Mouse (Mus musculus): ENCODE results near the gene Slc38a1. TPM values are rescaled to one million over a fixed set of nuclear protein-coding genes. Genes with fewer than 3 reads are reported as not detected.
A peak's percentile ranks its signal among the peaks of the same experiment; 100 is the strongest.

Gene Slc38a1
- polyA plus RNA-seq, 1 experiment from 2014 or later: 139 TPM

GRCm38 (mm10) chr15:96594316-96594715, 48.4 kb downstream of the Slc38a1 start:
- H3K27ac ChIP-seq (ENCODE audit: low read depth, low read length): no peak overlapping the region
- peaks cover 4% of the 10 kb centered on the region; the same call in 1 of the 2 replicates for H3K4me1 ChIP-seq (replicated peaks; ENCODE audit: control insufficient read depth, insufficient read depth, low read length)

DNA sequence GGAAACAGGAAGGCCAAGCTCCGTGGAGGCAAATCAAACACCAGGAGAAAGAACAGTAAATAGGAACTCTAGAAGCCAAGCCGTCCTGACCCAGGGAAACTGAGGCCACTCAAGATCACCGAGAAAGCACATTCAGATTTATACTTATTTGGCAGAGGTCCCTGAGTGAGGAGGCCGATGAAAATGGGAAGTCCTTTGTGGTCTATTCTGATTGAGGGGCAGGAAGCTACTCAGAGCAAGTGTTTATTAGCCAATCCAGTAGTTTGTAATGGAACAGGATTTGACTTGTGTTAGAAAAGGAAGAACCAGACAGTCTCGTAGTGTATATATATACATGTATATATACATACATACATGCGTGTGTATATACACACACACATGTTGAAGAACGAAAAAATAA, 48.8 kb downstream of the Slc38a1 start:
- H3K4me1 ChIP-seq (replicated peaks; ENCODE audit: control insufficient read depth, insufficient read depth, low read length): peaks cover 4% of the 10 kb centered on the region; the same call in 1 of the 2 replicates
- H3K4me2 ChIP-seq (ENCODE audit: low read depth, low read length, severe bottlenecking): no peak overlapping the region
- H3K9ac ChIP-seq (ENCODE audit: low read length): no peak overlapping the region
- ATAC-seq (replicated peaks; ENCODE audit: low FRiP score) (no peak), DNase-seq (ENCODE audit: low spot score) (no peak)
- no peaks in the 10 kb centered on the region for H3K9me3 ChIP-seq (ENCODE audit: control insufficient read depth, low read length)
- WGBS: 92% methylated on average over 7 of the region's 7 CpGs
- H3K36me3 ChIP-seq (ENCODE audit: control insufficient read depth, insufficient read depth, low read length): no peaks in the 10 kb centered on the region; the same call in 1 of the 2 replicates
- no peak overlapping the region for H3K4me3 ChIP-seq (ENCODE audit: low read depth, low read length)
- no peak overlapping the region for H3K27ac ChIP-seq (ENCODE audit: low read depth, low read length)
- no peaks in the 10 kb centered on the region for H3K27me3 ChIP-seq (ENCODE audit: control insufficient read depth, insufficient read depth, low read length)

More at GRCm38 (mm10) chr15:96594316-96594715, 48.4 kb downstream of the Slc38a1 start:
- Histone ChIP-seq H3K4me2 (ENCODE audit: low read depth, low read length, severe bottlenecking) (no peak overlapping the region), H3K4me3 (ENCODE audit: low read depth, low read length) (no peak overlapping the region), H3K9ac (ENCODE audit: low read length) (no peak overlapping the region), H3K36me3 (ENCODE audit: control insufficient read depth, insufficient read depth, low read length) (no peaks in the 10 kb centered on the region; the same call in 1 of the 2 replicates), H3K27me3 (ENCODE audit: control insufficient read depth, insufficient read depth, low read length) (no peaks in the 10 kb centered on the region), H3K9me3 (ENCODE audit: control insufficient read depth, low read length) (no peaks in the 10 kb centered on the region)
- ATAC-seq (replicated peaks; ENCODE audit: low FRiP score) (no peak), DNase-seq (ENCODE audit: low spot score) (peak; percentile 37)
- 95% methylated on average over 7 of the region's 7 CpGs for WGBS

GRCm38 (mm10) chr15:96593457-96593856, 49.3 kb downstream of the Slc38a1 start:
- peaks cover 4% of the 10 kb centered on the region; the same call in 1 of the 2 replicates for H3K4me1 ChIP-seq (replicated peaks; ENCODE audit: control insufficient read depth, insufficient read depth, low read length)
- H3K9me3 ChIP-seq (ENCODE audit: control insufficient read depth, low read length): no peaks in the 10 kb centered on the region
- H3K36me3 ChIP-seq (ENCODE audit: control insufficient read depth, insufficient read depth, low read length): no peaks in the 10 kb centered on the region; the same call in 1 of the 2 replicates
- H3K4me3 ChIP-seq (ENCODE audit: low read depth, low read length): no peak overlapping the region
- H3K27me3 ChIP-seq (ENCODE audit: control insufficient read depth, insufficient read depth, low read length): no peaks in the 10 kb centered on the region
- peak; percentile 46 for DNase-seq (ENCODE audit: low spot score)
- H3K4me2 ChIP-seq (ENCODE audit: low read depth, low read length, severe bottlenecking): no peak overlapping the region
- peak; percentile 60; the same call in 1 of the 2 replicates for ATAC-seq (replicated peaks; ENCODE audit: low FRiP score)
- H3K9ac ChIP-seq (ENCODE audit: low read length): no peak overlapping the region
- 58% methylated on average over 6 of the region's 6 CpGs for WGBS
- no peak overlapping the region; the same call in 1 of the 2 replicates for H3K27ac ChIP-seq (ENCODE audit: low read depth, low read length)

GRCm38 (mm10) chr15:96592976-96593375, 49.7 kb downstream of the Slc38a1 start:
- H3K9ac ChIP-seq (ENCODE audit: low read length): no peak overlapping the region
- H3K27ac ChIP-seq (ENCODE audit: low read depth, low read length): peak overlapping the region; percentile 1; the same call in 1 of the 2 replicates
- ATAC-seq (replicated peaks; ENCODE audit: low FRiP score) (no peak), DNase-seq (ENCODE audit: low spot score) (peak; percentile 40)
- no peaks in the 10 kb centered on the region for H3K27me3 ChIP-seq (ENCODE audit: control insufficient read depth, insufficient read depth, low read length)
- H3K4me3 ChIP-seq (ENCODE audit: low read depth, low read length): no peak overlapping the region
- H3K9me3 ChIP-seq (ENCODE audit: control insufficient read depth, low read length): no peaks in the 10 kb centered on the region
- no peaks in the 10 kb centered on the region; the same call in 1 of the 2 replicates for H3K36me3 ChIP-seq (ENCODE audit: control insufficient read depth, insufficient read depth, low read length)
- H3K4me1 ChIP-seq (replicated peaks; ENCODE audit: control insufficient read depth, insufficient read depth, low read length): peaks cover 4% of the 10 kb centered on the region; the same call in 1 of the 2 replicates
- H3K4me2 ChIP-seq (ENCODE audit: low read depth, low read length, severe bottlenecking): no peak overlapping the region
- WGBS: 80% methylated on average over 13 of the region's 13 CpGs

DNA sequence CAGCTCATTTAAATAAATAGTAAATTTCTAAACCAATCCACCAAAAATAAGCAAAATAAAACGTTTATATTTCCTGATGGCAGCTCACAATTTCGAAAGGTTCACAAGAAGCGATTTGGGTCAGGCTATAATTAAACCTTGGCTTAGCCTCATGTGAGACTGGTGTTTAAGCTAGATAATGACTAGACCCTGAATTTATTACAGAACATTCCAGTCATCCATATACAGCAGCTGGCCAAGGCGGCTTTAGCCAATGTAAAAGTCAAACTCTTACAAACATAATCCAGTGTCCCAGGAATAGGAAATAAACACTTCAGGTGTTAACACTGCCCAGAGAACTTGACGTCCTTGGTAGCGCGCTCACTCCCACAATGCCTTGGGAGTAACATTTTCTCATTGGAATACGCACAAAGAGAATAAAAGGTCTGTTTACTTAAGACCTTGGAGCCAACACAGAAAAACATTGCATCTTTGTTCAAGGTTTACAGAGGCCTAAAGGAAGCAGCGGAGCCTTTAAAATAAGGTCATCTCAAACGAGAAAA, 50.8 kb downstream of the Slc38a1 start:
- Histone ChIP-seq H3K27me3 (ENCODE audit: control insufficient read depth, insufficient read depth, low read length) (no peaks in the 10 kb centered on the region), H3K36me3 (ENCODE audit: control insufficient read depth, insufficient read depth, low read length) (peaks cover 1% of the 10 kb centered on the region; the same call in 1 of the 2 replicates), H3K4me3 (ENCODE audit: low read depth, low read length) (no peak overlapping the region), H3K9me3 (ENCODE audit: control insufficient read depth, low read length) (no peaks in the 10 kb centered on the region), H3K9ac (ENCODE audit: low read length) (no peak overlapping the region), H3K4me1 (replicated peaks; ENCODE audit: control insufficient read depth, insufficient read depth, low read length) (peaks cover 4% of the 10 kb centered on the region; the same call in 1 of the 2 replicates), H3K27ac (ENCODE audit: low read depth, low read length) (no peak overlapping the region), H3K4me2 (ENCODE audit: low read depth, low read length, severe bottlenecking) (no peak overlapping the region)
- ATAC-seq (replicated peaks; ENCODE audit: low FRiP score) (no peak), DNase-seq (ENCODE audit: low spot score) (peak; percentile 21)
- WGBS: 81% methylated on average over 10 of the region's 10 CpGs

DNA sequence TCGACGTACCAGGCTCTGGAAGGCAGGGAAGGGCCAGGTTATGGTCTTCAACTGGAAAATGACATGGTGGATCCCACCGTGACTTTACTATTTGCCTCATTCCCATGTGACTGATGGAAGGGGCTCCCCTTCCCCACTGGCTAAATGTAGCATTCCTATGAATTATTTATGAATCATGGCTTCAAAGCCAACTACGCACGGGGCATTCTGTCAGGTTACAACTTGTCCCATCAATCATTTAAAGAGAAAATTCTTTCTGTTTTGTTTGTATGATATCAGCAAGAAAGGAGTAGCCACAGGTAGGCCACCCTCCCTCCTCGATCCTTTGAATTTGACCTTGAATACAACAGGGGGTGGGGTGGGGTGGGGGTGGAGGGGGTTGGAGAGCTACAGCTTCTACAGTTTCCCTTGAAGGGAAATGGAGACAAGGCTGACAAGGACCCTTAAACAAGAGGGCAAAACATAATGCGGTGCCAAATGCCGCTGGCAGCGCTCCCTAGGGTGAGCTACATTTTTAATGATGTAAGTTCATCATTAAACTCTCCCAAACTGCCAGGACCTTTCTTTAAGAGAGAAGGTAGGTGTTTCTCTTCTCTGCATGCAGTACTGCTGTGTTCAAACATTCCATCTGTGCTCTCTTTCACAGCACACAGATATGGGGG, 53.6 kb downstream of the Slc38a1 start:
- ATAC-seq (replicated peaks; ENCODE audit: low FRiP score): no peak
- peaks cover 4% of the 10 kb centered on the region; the same call in 1 of the 2 replicates for H3K4me1 ChIP-seq (replicated peaks; ENCODE audit: control insufficient read depth, insufficient read depth, low read length)
- no peak overlapping the region for H3K27ac ChIP-seq (ENCODE audit: low read depth, low read length)
- H3K9ac ChIP-seq (ENCODE audit: low read length): no peak overlapping the region
- no peak overlapping the region for H3K4me3 ChIP-seq (ENCODE audit: low read depth, low read length)
- H3K9me3 ChIP-seq (ENCODE audit: control insufficient read depth, low read length): no peaks in the 10 kb centered on the region
- H3K27me3 ChIP-seq (ENCODE audit: control insufficient read depth, insufficient read depth, low read length): no peaks in the 10 kb centered on the region
- peaks cover 24% of the 10 kb centered on the region for H3K36me3 ChIP-seq (ENCODE audit: control insufficient read depth, insufficient read depth, low read length)
- DNase-seq (ENCODE audit: low spot score): no peak
- no peak overlapping the region for H3K4me2 ChIP-seq (ENCODE audit: low read depth, low read length, severe bottlenecking)
- 83% methylated on average over 9 of the region's 9 CpGs for WGBS

- no peak for ATAC-seq (replicated peaks; ENCODE audit: low FRiP score)
- Histone ChIP-seq H3K27me3 (ENCODE audit: control insufficient read depth, insufficient read depth, low read length) (no peaks in the 10 kb centered on the region), H3K4me2 (ENCODE audit: low read depth, low read length, severe bottlenecking) (no peak overlapping the region), H3K9ac (ENCODE audit: low read length) (no peak overlapping the region), H3K4me3 (ENCODE audit: low read depth, low read length) (no peak overlapping the region), H3K36me3 (ENCODE audit: control insufficient read depth, insufficient read depth, low read length) (peaks cover 32% of the 10 kb centered on the region), H3K4me1 (replicated peaks; ENCODE audit: control insufficient read depth, insufficient read depth, low read length) (peaks cover under 1% of the 10 kb centered on the region; the same call in 1 of the 2 replicates), H3K9me3 (ENCODE audit: control insufficient read depth, low read length) (no peaks in the 10 kb centered on the region), H3K27ac (ENCODE audit: low read depth, low read length) (no peak overlapping the region)
- DNase-seq (ENCODE audit: low spot score): no peak
- 94% methylated on average over 8 of the region's 8 CpGs for WGBS
These were observed 54.7 kb downstream of the Slc38a1 start for GRCm38 (mm10) chr15:96587998-96588397.

DNA sequence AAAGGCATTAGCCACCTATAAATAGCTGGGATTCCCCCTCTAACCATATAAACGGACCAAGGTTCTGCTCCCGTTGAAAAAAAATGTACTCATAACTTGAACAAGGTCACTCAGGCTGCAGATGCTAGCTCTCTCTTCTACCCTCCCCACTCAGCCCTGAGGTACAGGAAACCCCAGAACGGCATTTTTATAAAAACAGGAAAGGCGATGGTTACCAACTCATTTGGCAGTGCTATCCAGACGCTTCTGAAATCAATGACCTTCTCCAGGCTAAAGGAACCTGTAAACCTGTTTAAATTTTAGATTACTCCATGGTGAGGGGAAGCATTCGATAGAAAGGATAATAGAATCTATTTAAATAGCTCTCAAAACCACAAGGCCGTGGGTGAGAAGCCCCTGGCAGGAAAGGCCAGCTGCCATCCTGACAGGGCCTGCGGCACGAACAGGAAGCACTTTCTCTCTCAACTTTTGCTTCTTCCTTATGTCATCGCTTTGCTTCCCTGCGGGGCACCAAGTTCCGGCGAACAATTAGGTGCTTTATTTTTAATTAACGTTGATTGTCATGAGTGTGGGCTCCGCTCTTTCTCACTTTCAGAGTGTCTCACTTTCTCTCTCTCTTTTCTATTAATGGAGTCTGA, 59.2 kb downstream of the Slc38a1 start:
- 94% methylated on average over 15 of the region's 15 CpGs for WGBS
- ATAC-seq (replicated peaks; ENCODE audit: low FRiP score): no peak

More for the DNA sequence above, 59.2 kb downstream of the Slc38a1 start:
- Histone ChIP-seq H3K4me1 (replicated peaks; ENCODE audit: control insufficient read depth, insufficient read depth, low read length) (no peaks in the 10 kb centered on the region), H3K27me3 (ENCODE audit: control insufficient read depth, insufficient read depth, low read length) (no peaks in the 10 kb centered on the region), H3K9me3 (ENCODE audit: control insufficient read depth, low read length) (no peaks in the 10 kb centered on the region), H3K27ac (ENCODE audit: low read depth, low read length) (no peak overlapping the region), H3K4me3 (ENCODE audit: low read depth, low read length) (no peak overlapping the region), H3K4me2 (ENCODE audit: low read depth, low read length, severe bottlenecking) (no peak overlapping the region), H3K36me3 (ENCODE audit: control insufficient read depth, insufficient read depth, low read length) (peaks cover 32% of the 10 kb centered on the region), H3K9ac (ENCODE audit: low read length) (no peak overlapping the region)
- no peak for DNase-seq (ENCODE audit: low spot score)
